Mouse (Mus musculus) limb, embryonic 11.5 days (tissue): ENCODE measurements at regions not wholly inside any gene's neighbourhood (a gene's known extent, or its start where the extent isn't known, plus 50 kb on each side); places are given as distances from the start of the nearest gene placed in this dataset.

Experiments
- ATAC-seq: fragments of 200-750 bp; cut with Nextera tagmentation; 2 replicates; pipeline ENCODE4 v1.8.0; 2017; ENCODE audit warnings: low read depth; ENCODE audit not compliant: insufficient number of reproducible peaks, low FRiP score, low TSS enrichment
- DNase-seq: peaks from one replicate; pipeline ENCODE4 v3.0.0-alpha.2; 2015; ENCODE audit warnings: low spot score
- H3K27ac ChIP-seq: fragments of 300-500 bp; sonication (generic); replicated peaks from 2 replicates; pipeline ENCODE4 v1.5.1; 2014; ENCODE audit warnings: low read depth, mild to moderate bottlenecking, low read length
- H3K27me3 ChIP-seq: fragments of 300-500 bp; sonication (generic); 2 replicates; pipeline ENCODE4 v1.6.1; 2014; ENCODE audit warnings: mild to moderate bottlenecking, low read length, mixed read lengths; ENCODE audit not compliant: control insufficient read depth, insufficient read depth
- H3K36me3 ChIP-seq: fragments of 300-500 bp; sonication (generic); 2 replicates; pipeline ENCODE4 v1.6.1; 2014; ENCODE audit warnings: mild to moderate bottlenecking, low read length, moderate library complexity, mixed read lengths; ENCODE audit not compliant: control insufficient read depth, insufficient read depth
- H3K4me1 ChIP-seq: fragments of 300-500 bp; sonication (generic); 2 replicates; pipeline ENCODE4 v1.6.1; 2014; ENCODE audit warnings: low read length, mixed read lengths; ENCODE audit not compliant: control insufficient read depth, insufficient read depth
- H3K4me2 ChIP-seq: fragments of 300-500 bp; sonication (generic); 2 replicates; pipeline ENCODE4 v1.6.1; 2014; ENCODE audit warnings: low read depth, mild to moderate bottlenecking, moderate library complexity; ENCODE audit not compliant: severe bottlenecking
- H3K4me3 ChIP-seq: fragments of 300-500 bp; sonication (generic); 2 replicates; pipeline ENCODE4 v1.5.1; 2014; ENCODE audit warnings: low read depth, low read length
- H3K9ac ChIP-seq: fragments of 300-500 bp; sonication (generic); 2 replicates; pipeline ENCODE4 v1.6.1; 2014; ENCODE audit warnings: mild to moderate bottlenecking, low read length
- H3K9me3 ChIP-seq: fragments of 300-500 bp; sonication (generic); 2 replicates; pipeline ENCODE4 v1.6.1; 2016; ENCODE audit warnings: low read length; ENCODE audit not compliant: control insufficient read depth
- WGBS: fragments of 180-500 bp; shearing (Covaris S2); extraction: QIAGEN DNeasy Blood & Tissue Kit; methylation state at CpG from one replicate; pipeline ENCODE4 v1.1.7; 2014; 5-methylcytosine and 5-hydroxymethylcytosine counted together

DNA sequence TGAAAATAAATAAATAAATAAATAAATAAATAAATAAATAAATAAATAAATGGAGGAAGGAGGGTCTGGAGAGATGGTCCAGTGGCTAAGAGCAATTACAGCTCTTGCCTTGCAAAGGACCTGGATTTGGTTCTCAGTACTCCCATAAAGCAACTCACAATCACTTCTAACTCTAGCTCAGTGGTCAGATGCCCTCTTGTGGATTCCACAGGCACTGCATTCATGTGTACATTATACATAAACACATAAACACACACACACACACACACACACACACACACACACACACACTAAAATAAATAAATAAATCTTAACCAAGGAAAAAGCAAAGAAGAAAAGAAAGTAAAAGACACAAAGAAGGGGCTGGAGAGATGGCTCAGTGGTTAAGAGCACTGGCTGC lies 74.2 kb upstream of the Dhx40 start:
- DNase-seq, result no peak
- H3K36me3 ChIP-seq, result no peaks in the 10 kb centered on the region
- no peaks in the 10 kb centered on the region for H3K27me3 ChIP-seq
- H3K4me1 ChIP-seq, result no peaks in the 10 kb centered on the region
- H3K4me3 ChIP-seq, result no peak overlapping the region
- H3K9me3 ChIP-seq, result no peaks in the 10 kb centered on the region
- no peak overlapping the region for H3K27ac ChIP-seq
- no peak for ATAC-seq
- H3K9ac ChIP-seq, result no peak overlapping the region
- H3K4me2 ChIP-seq, result no peak overlapping the region

DNA sequence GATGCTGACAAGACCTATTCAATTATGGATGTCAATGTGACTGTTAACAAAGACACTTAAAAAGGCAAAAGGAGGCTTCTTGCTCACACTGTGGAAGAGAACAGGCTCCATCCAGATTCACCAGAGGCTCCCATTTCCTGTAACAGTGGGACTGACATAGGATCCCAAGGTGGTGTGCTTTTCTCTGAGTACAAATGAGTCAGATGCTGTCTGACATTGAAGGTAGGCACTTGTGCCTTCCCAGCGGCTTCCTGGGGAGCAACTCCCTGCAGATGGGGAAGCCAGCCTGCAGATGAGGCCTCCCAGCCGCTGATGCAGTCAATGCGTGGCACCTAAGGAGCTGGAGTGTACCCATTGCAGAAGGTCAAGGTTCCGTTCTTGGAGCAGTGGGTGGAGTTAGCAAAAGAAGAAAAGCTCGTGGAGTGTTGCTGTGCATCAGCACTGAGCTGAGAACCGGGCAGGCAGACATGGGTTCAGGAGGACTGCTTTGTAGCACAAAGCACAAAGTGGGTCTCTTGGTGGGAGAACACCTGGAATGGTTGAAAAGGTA lies 71.9 kb upstream of the Dhx40 start:
- Histone ChIP-seq H3K4me3 (no peak overlapping the region), H3K36me3 (no peaks in the 10 kb centered on the region), H3K9me3 (no peaks in the 10 kb centered on the region), H3K4me2 (no peak overlapping the region), H3K9ac (no peak overlapping the region), H3K27me3 (no peaks in the 10 kb centered on the region), H3K27ac (no peak overlapping the region), H3K4me1 (no peaks in the 10 kb centered on the region)
- DNase-seq (no peak), ATAC-seq (no peak; the same call in 1 of the 2 replicates)
- 62% methylated on average over 6 of the region's 6 CpGs for WGBS

GRCm38 (mm10) chr11:86878327-86879065 lies 71.0 kb upstream of the Dhx40 start:
- no peak for ATAC-seq
- Histone ChIP-seq H3K4me1 (no peaks in the 10 kb centered on the region), H3K9ac (no peak overlapping the region), H3K4me3 (no peak overlapping the region), H3K27ac (no peak overlapping the region), H3K27me3 (no peaks in the 10 kb centered on the region), H3K4me2 (no peak overlapping the region), H3K36me3 (no peaks in the 10 kb centered on the region), H3K9me3 (no peaks in the 10 kb centered on the region)
- DNase-seq, result no peak
- WGBS, result 86% methylated on average over 11 of the region's 11 CpGs

GRCm38 (mm10) chr11:86876509-86876908 lies 69.0 kb upstream of the Dhx40 start:
- H3K4me1 ChIP-seq, result no peaks in the 10 kb centered on the region
- no peak overlapping the region for H3K4me3 ChIP-seq
- ATAC-seq (no peak), DNase-seq (no peak)
- 71% methylated on average over 8 of the region's 8 CpGs for WGBS
- H3K27ac ChIP-seq, result no peak overlapping the region
- no peak overlapping the region for H3K9ac ChIP-seq
- no peaks in the 10 kb centered on the region for H3K9me3 ChIP-seq
- H3K4me2 ChIP-seq, result no peak overlapping the region
- H3K36me3 ChIP-seq, result no peaks in the 10 kb centered on the region
- no peaks in the 10 kb centered on the region for H3K27me3 ChIP-seq

- Histone ChIP-seq H3K27ac (no peak overlapping the region), H3K9ac (no peak overlapping the region), H3K27me3 (no peaks in the 10 kb centered on the region), H3K4me3 (no peak overlapping the region), H3K9me3 (no peaks in the 10 kb centered on the region), H3K4me2 (no peak overlapping the region), H3K36me3 (no peaks in the 10 kb centered on the region), H3K4me1 (no peaks in the 10 kb centered on the region)
- no peak for ATAC-seq
- 95% methylated on average over 1 of the region's 1 CpGs for WGBS
- DNase-seq, result no peak
Observed at GRCm38 (mm10) chr11:86875738-86876137, 68.2 kb upstream of the Dhx40 start.

DNA sequence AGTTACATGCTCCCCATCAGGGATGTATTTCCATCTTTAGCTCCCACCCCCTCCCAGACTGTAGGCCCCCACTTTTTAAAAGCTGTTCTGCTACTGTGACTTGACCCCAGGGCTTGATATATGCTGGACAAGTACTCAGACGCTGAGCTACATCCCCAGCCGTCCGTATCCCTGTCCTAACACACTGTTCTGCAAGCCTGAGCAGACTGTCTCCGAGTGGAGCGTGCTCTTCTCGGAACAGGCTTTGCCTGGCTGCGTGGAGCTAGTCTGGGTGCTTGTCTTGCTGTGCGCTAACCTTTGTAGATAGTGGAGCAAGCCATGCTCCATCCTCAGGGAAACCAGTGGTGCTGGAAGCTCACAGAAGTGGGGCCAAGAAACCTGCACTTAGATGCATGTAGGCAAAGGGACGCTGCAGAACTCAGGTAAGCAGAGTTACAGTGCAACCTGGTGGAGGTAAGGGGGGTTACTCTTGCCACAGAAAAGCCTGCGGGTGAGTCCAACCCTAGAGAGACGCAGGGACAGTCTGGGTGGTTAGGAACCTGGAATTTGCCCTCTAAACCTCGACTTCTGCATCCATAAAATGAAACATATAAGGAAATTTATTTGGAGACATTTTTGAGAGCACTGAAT lies 67.2 kb upstream of the Dhx40 start:
- Histone ChIP-seq H3K36me3 (no peaks in the 10 kb centered on the region), H3K27ac (no peak overlapping the region), H3K4me1 (no peaks in the 10 kb centered on the region), H3K9ac (peak overlapping the region; percentile 22; the same call in 1 of the 2 replicates), H3K4me3 (no peak overlapping the region), H3K4me2 (no peak overlapping the region), H3K9me3 (no peaks in the 10 kb centered on the region), H3K27me3 (no peaks in the 10 kb centered on the region)
- WGBS, result 64% methylated on average over 12 of the region's 12 CpGs
- ATAC-seq, result no peak
- no peak for DNase-seq

DNA sequence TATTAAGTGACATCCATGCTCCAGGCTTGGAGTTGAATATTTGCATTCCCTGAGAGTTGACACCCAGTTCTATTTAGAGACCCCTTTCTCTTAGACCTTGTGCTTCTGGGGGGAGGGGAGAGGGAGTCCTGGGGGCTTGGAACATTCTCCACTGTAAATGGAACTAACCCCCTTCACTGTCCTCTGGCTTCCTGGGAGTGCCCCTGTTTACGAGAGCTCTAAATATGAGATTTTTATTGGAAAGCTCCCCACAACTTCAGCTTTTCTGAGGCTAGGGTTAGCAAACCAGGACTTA lies 65.8 kb upstream of the Dhx40 start:
- ATAC-seq (no peak), DNase-seq (no peak)
- no peaks in the 10 kb centered on the region for H3K4me1 ChIP-seq
- no peak overlapping the region for H3K4me3 ChIP-seq
- no peaks in the 10 kb centered on the region for H3K36me3 ChIP-seq
- H3K4me2 ChIP-seq, result no peak overlapping the region
- H3K27me3 ChIP-seq, result no peaks in the 10 kb centered on the region
- H3K27ac ChIP-seq, result no peak overlapping the region
- H3K9me3 ChIP-seq, result no peaks in the 10 kb centered on the region
- H3K9ac ChIP-seq, result no peak overlapping the region
- WGBS, result 72% methylated on average over 1 of the region's 1 CpGs

GRCm38 (mm10) chr11:86872537-86873405 lies 65.2 kb upstream of the Dhx40 start:
- Histone ChIP-seq H3K4me3 (no peak overlapping the region), H3K36me3 (no peaks in the 10 kb centered on the region), H3K4me2 (no peak overlapping the region), H3K4me1 (no peaks in the 10 kb centered on the region), H3K27me3 (no peaks in the 10 kb centered on the region), H3K27ac (no peak overlapping the region), H3K9me3 (no peaks in the 10 kb centered on the region), H3K9ac (no peak overlapping the region)
- WGBS, result 77% methylated on average over 10 of the region's 10 CpGs
- no peak for DNase-seq
- ATAC-seq, result no peak
